Mouse (Mus musculus) MEL (cell line): ENCODE measurements around the gene Ccdc162. TPM values are rescaled to one million over a fixed set of nuclear protein-coding genes. Genes with fewer than 3 reads are reported as not detected.

Experiments
- DNase-seq: peaks from one replicate; pipeline ENCODE4 v3.0.0; 2011; ENCODE audit warnings: low read depth, low spot score
- H3K27ac ChIP-seq: 2 replicates; pipeline ENCODE4 v1.5.1; 2012; ENCODE audit warnings: low read depth, mild to moderate bottlenecking, control low read depth, low read length, moderate library complexity; ENCODE audit not compliant: control insufficient read depth
- H3K27me3 ChIP-seq, 2 experiments: fragments of 150-350 bp in 1 of 2; sonication (generic) in 1 of 2; 2 replicates each; pipeline ENCODE4 v1.6.1; 2012; ENCODE audit warnings: low read length in 2 of 2, mild to moderate bottlenecking in 2 of 2, improper control_type of control experiment in 1 of 2, moderate library complexity in 1 of 2; ENCODE audit not compliant: insufficient read depth in 2 of 2, control insufficient read depth in 1 of 2
- H3K36me3 ChIP-seq, 2 experiments: 2 replicates each; pipeline ENCODE4 v1.6.1; 2012 to 2014; ENCODE audit warnings: low read length in 2 of 2, improper control_type of control experiment in 1 of 2, inconsistent platforms in 1 of 2, mild to moderate bottlenecking in 1 of 2; ENCODE audit not compliant: insufficient read depth in 2 of 2, control insufficient read depth in 1 of 2
- H3K4me1 ChIP-seq, 2 experiments: fragments of 150-350 bp in 1 of 2; sonication (generic) in 1 of 2; 2 replicates each; pipeline ENCODE4 v1.6.1; 2012; ENCODE audit warnings: low read length in 2 of 2, improper control_type of control experiment in 1 of 2, mild to moderate bottlenecking in 1 of 2; ENCODE audit not compliant: insufficient read depth in 2 of 2, control insufficient read depth in 1 of 2
- H3K4me3 ChIP-seq, 2 experiments: fragments of 150-350 bp in 1 of 2; sonication (generic) in 1 of 2; 2 replicates each; pipeline ENCODE4 v1.5.1; 2012; ENCODE audit warnings: low read depth in 2 of 2, low read length in 2 of 2, mild to moderate bottlenecking in 2 of 2, moderate library complexity in 2 of 2, control low read depth in 1 of 2, improper control_type of control experiment in 1 of 2; ENCODE audit not compliant: control insufficient read depth in 1 of 2, insufficient read depth in 1 of 2
- H3K79me2 ChIP-seq: 2 replicates; pipeline ENCODE4 v1.6.1; 2012; ENCODE audit warnings: mild to moderate bottlenecking, low read length, moderate library complexity; ENCODE audit not compliant: control insufficient read depth, poor library complexity, insufficient read depth
- H3K9ac ChIP-seq: 2 replicates; pipeline ENCODE4 v1.6.1; 2012; ENCODE audit warnings: low read depth, mild to moderate bottlenecking, control low read depth, low read length, moderate library complexity; ENCODE audit not compliant: control insufficient read depth, poor library complexity, severe bottlenecking
- H3K9me3 ChIP-seq: fragments of 150-350 bp; sonication (generic); replicated peaks from 2 replicates; pipeline ENCODE4 v1.6.1; 2012; ENCODE audit warnings: mild to moderate bottlenecking, low read length, improper control_type of control experiment, moderate library complexity; ENCODE audit not compliant: insufficient read depth
- BHLHE40 ChIP-seq: IDR thresholded peaks from 2 replicates; pipeline ENCODE4 v1.6.1; 2012; ENCODE audit warnings: low read depth, mild to moderate bottlenecking, inconsistent platforms, low read length, improper control_type of control experiment, borderline replicate concordance
- CHD1 ChIP-seq: IDR thresholded peaks from 2 replicates; pipeline ENCODE4 v1.6.1; 2012; ENCODE audit warnings: low read depth, mild to moderate bottlenecking, inconsistent platforms, low read length, improper control_type of control experiment
- CHD2 ChIP-seq: IDR thresholded peaks from 2 replicates; pipeline ENCODE4 v1.6.1; 2011; ENCODE audit warnings: low read length, improper control_type of control experiment
- E2F4 ChIP-seq: IDR thresholded peaks from 2 replicates; pipeline ENCODE4 v1.6.1; 2011; ENCODE audit warnings: low read depth, low read length, improper control_type of control experiment, borderline replicate concordance
- ETS1 ChIP-seq: IDR thresholded peaks from 2 replicates; pipeline ENCODE4 v1.6.1; 2012; ENCODE audit warnings: low read depth, mild to moderate bottlenecking, inconsistent platforms, low read length, improper control_type of control experiment, moderate library complexity
- HCFC1 ChIP-seq: IDR thresholded peaks from 2 replicates; pipeline ENCODE4 v1.6.1; 2012; ENCODE audit warnings: low read depth, mild to moderate bottlenecking, inconsistent platforms, low read length, improper control_type of control experiment, moderate library complexity
- JUND ChIP-seq: IDR thresholded peaks from 2 replicates; pipeline ENCODE4 v1.6.1; 2011; ENCODE audit warnings: low read depth, mild to moderate bottlenecking, improper control_type of control experiment, low read length
- KAT2A ChIP-seq: conservative IDR thresholded peaks from 2 replicates; pipeline ENCODE4 v1.6.1; 2012; ENCODE audit warnings: low read depth, low read length, improper control_type of control experiment, inconsistent platforms
- MAX ChIP-seq: IDR thresholded peaks from 2 replicates; pipeline ENCODE4 v1.6.1; 2011; ENCODE audit warnings: low read length, improper control_type of control experiment
- MAZ ChIP-seq: IDR thresholded peaks from 2 replicates; pipeline ENCODE4 v1.6.1; 2012; ENCODE audit warnings: low read depth, mild to moderate bottlenecking, inconsistent platforms, low read length, improper control_type of control experiment
- MEF2A ChIP-seq: IDR thresholded peaks from 2 replicates; pipeline ENCODE4 v1.6.1; 2014; ENCODE audit warnings: low read depth, mild to moderate bottlenecking, inconsistent platforms, low read length, improper control_type of control experiment; ENCODE audit not compliant: poor library complexity, insufficient replicate concordance, severe bottlenecking; ENCODE audit errors: extremely low read depth
- MXI1 ChIP-seq: IDR thresholded peaks from 2 replicates; pipeline ENCODE4 v1.6.1; 2011; ENCODE audit warnings: mild to moderate bottlenecking, low read depth, low read length, improper control_type of control experiment
- MYB ChIP-seq: IDR thresholded peaks from 2 replicates; pipeline ENCODE4 v1.6.1; 2011; ENCODE audit warnings: mild to moderate bottlenecking, low read depth, low read length, improper control_type of control experiment
- MYC ChIP-seq: IDR thresholded peaks from 2 replicates; pipeline ENCODE4 v1.6.1; 2011; ENCODE audit warnings: low read depth, mild to moderate bottlenecking, low read length, improper control_type of control experiment, moderate library complexity
- NELFE ChIP-seq: IDR thresholded peaks from 2 replicates; pipeline ENCODE4 v1.6.1; 2011; ENCODE audit warnings: low read depth, low read length, improper control_type of control experiment
- POLR2A ChIP-seq, 2 experiments: IDR thresholded peaks; 2 replicates each; pipeline ENCODE4 v1.6.1; 2011 to 2012; ENCODE audit warnings: low read length in 2 of 2, mild to moderate bottlenecking in 2 of 2, control low read depth in 1 of 2, improper control_type of control experiment in 1 of 2, low read depth in 1 of 2, moderate library complexity in 1 of 2; ENCODE audit not compliant: control insufficient read depth in 1 of 2, insufficient read depth in 1 of 2, poor library complexity in 1 of 2
- POLR2AphosphoS5 ChIP-seq: IDR thresholded peaks from 2 replicates; pipeline ENCODE4 v1.6.1; 2012; ENCODE audit warnings: low read depth, borderline replicate concordance, mild to moderate bottlenecking, inconsistent platforms, low read length, moderate library complexity, mixed read lengths
- RCOR1 ChIP-seq: IDR thresholded peaks from 2 replicates; pipeline ENCODE4 v1.6.1; 2012; ENCODE audit warnings: low read depth, mild to moderate bottlenecking, inconsistent platforms, low read length, improper control_type of control experiment
- SMC3 ChIP-seq: IDR thresholded peaks from 2 replicates; pipeline ENCODE4 v1.6.1; 2011; ENCODE audit warnings: low read depth, low read length, improper control_type of control experiment
- TAL1 ChIP-seq: IDR thresholded peaks from 2 replicates; pipeline ENCODE4 v1.6.1; 2012; ENCODE audit warnings: mild to moderate bottlenecking, inconsistent platforms, low read length, moderate library complexity, mixed read lengths
- UBTF ChIP-seq: IDR thresholded peaks from 2 replicates; pipeline ENCODE4 v1.6.1; 2012; ENCODE audit warnings: low read depth, mild to moderate bottlenecking, inconsistent platforms, low read length, improper control_type of control experiment, moderate library complexity, borderline replicate concordance; ENCODE audit not compliant: insufficient read depth
- USF1 ChIP-seq: IDR thresholded peaks from 2 replicates; pipeline ENCODE4 v1.6.1; 2014; ENCODE audit warnings: low read depth, mild to moderate bottlenecking, inconsistent platforms, low read length, improper control_type of control experiment, moderate library complexity
- USF2 ChIP-seq, 2 experiments: IDR thresholded peaks; 2 replicates each; pipeline ENCODE4 v1.6.1; 2011 to 2012; ENCODE audit warnings: improper control_type of control experiment in 2 of 2, low read length in 2 of 2, borderline replicate concordance in 1 of 2, inconsistent platforms in 1 of 2, low read depth in 1 of 2, mild to moderate bottlenecking in 1 of 2; ENCODE audit not compliant: insufficient read depth in 1 of 2
- ZC3H11A ChIP-seq: IDR thresholded peaks from 2 replicates; pipeline ENCODE4 v1.6.1; 2012; ENCODE audit warnings: low read depth, mild to moderate bottlenecking, inconsistent platforms, low read length, improper control_type of control experiment
- ZKSCAN1 ChIP-seq: IDR thresholded peaks from 2 replicates; pipeline ENCODE4 v1.6.1; 2012; ENCODE audit warnings: low read depth, mild to moderate bottlenecking, inconsistent platforms, low read length, improper control_type of control experiment, moderate library complexity
- polyA plus RNA-seq, 2 experiments: library from polyadenylated mRNA; stranded (reverse) in 1 of 2; unstranded in 1 of 2; fragments of >175 nt in 1 of 2; fragments of >200 nt in 1 of 2; gene quantifications; 2 replicates each; pipeline versions ENCODE4 v1.2.1 to v1.2.4; 2012; ENCODE audit warnings: low replicate concordance in 2 of 2, low read depth in 1 of 2; ENCODE audit not compliant: insufficient read length in 2 of 2, insufficient read depth in 1 of 2, missing spikeins in 1 of 2
- total RNA-seq: library from RNA; depleted of rRNA; stranded (reverse); fragments of 300-350 nt; gene quantifications from 2 replicates; pipeline ENCODE4 v1.2.3, GENCODE M21; 2012

Gene Ccdc162
- total and polyA plus RNA-seq, 3 experiments = 0.06 TPM; not detected in 2

DNA sequence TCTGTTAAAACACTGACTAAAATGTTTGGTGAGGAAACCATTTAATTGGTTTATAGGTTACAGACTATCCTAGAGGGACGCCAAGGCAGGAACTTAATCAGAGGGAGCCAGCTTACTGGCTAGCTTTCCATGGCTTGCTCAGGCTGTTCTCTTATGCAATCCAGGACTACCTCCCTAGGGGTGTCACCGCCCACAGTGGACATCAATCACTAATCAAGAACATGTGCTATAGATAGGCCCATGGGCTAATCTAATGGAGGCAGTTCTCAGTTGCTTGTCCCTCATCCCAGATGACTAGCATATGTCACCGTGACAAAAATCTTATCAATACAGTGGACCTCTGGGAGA, 178.5 kb downstream of the Ccdc162 start:
- Histone ChIP-seq H3K27me3 (no peaks in the 10 kb centered on the region), H3K4me1 (no peaks in the 10 kb centered on the region), H3K9ac (no peak overlapping the region), H3K36me3 (no peaks in the 10 kb centered on the region), H3K4me3 (no peak overlapping the region), H3K79me2 (no peaks in the 10 kb centered on the region), H3K27ac (no peak overlapping the region), H3K9me3 (no peaks in the 10 kb centered on the region)
- DNase-seq = no peak
- TF ChIP-seq HCFC1 (no peak), ZC3H11A (no peak), USF2 (IDR thresholded peaks at IDR 0.05; ENCODE audit: borderline replicate concordance in 1 of 2, insufficient read depth in 1 of 2, low read depth in 1 of 2, low read length in 2 of 2) (no peak), NELFE (no peak), UBTF (no peak), E2F4 (no peak), CHD1 (no peak), KAT2A (no peak), MAZ (no peak), ETS1 (no peak), SMC3 (no peak), USF1 (no peak), JUND (no peak), MAX (no peak), MXI1 (no peak), CHD2 (no peak), TAL1 (no peak), ZKSCAN1 (no peak), POLR2A (IDR thresholded peaks at IDR 0.05; ENCODE audit: control insufficient read depth in 1 of 2, insufficient read depth in 1 of 2, low read depth in 1 of 2, low read length in 2 of 2, poor library complexity in 1 of 2) (no peak), BHLHE40 (no peak)

DNA sequence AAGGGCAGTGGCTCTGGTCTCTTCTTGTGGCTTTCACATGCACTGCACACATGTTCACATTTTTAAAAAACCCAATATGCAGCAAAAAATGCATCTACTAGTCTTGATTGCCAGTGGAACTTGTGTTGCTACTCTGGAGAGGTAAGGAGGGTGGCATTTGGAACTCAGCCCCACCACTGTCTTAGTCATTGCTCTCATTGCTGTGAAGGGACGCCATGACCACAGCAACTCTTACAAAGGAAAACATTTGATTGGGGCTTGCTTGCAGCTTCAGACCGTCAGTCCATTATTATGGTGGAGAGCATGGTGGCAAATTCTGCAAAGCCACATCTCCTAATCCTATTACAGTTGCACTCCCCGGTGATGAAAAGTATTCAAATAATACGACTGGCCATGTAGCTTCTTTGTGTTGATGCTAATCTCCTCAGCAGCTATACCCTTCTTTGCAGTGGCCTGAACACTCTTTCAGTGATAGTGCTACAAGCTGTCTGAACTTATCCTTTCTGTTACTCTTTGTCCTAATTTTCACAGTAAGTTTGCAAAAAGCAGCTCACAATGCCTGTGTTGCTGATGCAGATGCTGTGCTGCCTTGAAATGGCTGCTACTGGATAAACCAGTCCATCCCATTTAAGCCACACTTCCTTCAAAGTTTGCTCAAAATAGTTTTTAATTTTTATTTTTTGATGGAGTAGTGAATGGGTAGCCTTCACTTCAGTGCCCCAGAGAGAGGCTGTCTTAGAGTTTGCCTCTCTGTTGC, 179.0 kb downstream of the Ccdc162 start:
- Histone ChIP-seq H3K4me1 (no peaks in the 10 kb centered on the region), H3K9me3 (no peaks in the 10 kb centered on the region), H3K79me2 (no peaks in the 10 kb centered on the region), H3K27ac (no peak overlapping the region), H3K9ac (no peak overlapping the region), H3K27me3 (no peaks in the 10 kb centered on the region), H3K36me3 (no peaks in the 10 kb centered on the region; a peak in 1 of 4 replicates), H3K4me3 (no peak overlapping the region)
- no peak for TF ChIP-seq MEF2A
- TF ChIP-seq MYC = no peak
- no peak for TF ChIP-seq MYB
- TF ChIP-seq POLR2AphosphoS5 = no peak
- TF ChIP-seq ZC3H11A = no peak
- no peak for TF ChIP-seq RCOR1
- TF ChIP-seq ZKSCAN1 = no peak
- TF ChIP-seq TAL1 = no peak
- DNase-seq = no peak
